Mouse (Mus musculus) kidney, adult 18-20 months (tissue): ENCODE results near the gene Snx22.
A peak's percentile ranks its signal among the peaks of the same experiment; 100 is the strongest.

Experiments
- DNase-seq: peaks from one replicate; pipeline ENCODE4 v3.0.0; 2021

Snx22 gene

DNA sequence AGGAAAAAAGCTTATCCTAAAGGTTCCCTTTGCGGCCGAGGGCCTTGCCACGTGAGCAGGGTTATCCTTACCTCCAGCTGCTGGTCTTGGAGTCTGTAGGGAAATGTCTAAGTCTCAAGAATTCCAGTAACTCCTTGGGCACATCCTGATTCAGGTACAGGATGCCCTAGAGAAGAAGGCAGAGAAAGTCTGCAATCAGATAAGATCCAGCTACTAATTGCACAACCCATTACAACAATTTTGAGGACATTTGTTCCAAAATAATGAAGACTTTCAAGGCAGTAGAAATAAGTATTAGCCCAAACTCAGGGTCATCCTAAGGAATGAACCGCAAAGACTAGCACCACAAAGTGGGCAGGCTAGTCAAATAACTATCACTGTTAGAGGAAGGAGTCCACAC lies 1.5 kb downstream of the Snx22 start:
- DNase-seq: no peak

DNA sequence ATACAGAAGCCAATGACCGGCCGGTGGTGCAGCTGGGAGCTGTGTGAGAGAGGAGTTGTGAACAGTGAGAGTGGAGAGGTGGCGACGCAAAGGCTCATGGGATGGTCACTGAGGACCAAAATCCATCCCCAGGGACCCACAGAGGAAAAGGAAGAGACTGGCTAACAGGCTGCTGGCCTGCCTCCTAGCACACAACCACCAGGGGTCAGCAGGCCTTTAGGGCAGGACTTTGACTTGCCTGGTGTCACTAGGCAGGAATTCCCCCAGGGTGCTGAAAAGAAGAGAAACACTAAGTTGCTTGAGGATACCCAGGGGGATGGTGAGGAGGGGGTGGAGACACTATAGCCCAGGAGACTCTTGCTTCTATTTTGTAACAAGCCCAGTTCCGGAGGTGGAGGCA lies 2.0 kb downstream of the Snx22 start:
- peak; percentile 50 for DNase-seq

GRCm38 (mm10) chr9:66066791-66067190 lies 2.7 kb downstream of the Snx22 start:
- DNase-seq: no peak

DNA sequence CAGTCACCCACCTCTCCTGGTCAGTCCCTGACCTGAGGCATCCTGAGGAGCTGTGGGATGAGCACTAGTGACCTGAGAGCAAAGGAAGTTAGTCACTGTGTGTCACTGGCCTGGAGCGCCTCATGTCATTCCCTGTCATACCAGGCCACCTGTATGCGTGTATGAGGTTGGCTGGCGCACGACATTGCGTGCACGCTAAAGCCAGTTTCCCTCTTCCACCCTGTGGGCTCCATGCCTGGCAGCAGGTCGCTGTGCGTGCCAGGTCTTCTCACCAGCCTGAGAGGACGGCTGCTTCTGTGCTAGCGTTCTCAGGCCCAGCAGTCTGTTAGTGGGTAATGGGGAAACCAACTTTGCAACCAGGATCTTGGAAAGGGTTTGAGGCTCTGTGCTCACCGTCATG lies 5.2 kb downstream of the Snx22 start:
- DNase-seq: no peak

DNA sequence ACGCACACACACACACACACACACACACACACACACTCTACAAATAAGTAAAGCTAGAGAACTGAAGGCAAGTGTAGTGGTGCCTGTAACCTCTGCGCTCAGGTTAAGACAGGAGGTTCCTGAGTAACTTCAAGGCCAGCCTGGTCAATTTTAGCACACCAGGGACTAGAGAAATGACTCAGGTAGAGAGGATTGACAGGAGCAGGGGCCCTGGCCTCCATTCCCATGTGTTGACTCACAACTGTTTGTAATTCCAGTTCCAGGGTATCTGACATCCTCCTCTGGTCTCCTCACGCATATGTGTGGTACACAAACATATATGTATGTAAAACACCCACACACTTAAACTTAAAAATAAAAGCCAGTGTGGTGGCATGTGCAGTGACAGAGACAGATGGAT lies 6.1 kb downstream of the Snx22 start:
- no peak for DNase-seq

DNA sequence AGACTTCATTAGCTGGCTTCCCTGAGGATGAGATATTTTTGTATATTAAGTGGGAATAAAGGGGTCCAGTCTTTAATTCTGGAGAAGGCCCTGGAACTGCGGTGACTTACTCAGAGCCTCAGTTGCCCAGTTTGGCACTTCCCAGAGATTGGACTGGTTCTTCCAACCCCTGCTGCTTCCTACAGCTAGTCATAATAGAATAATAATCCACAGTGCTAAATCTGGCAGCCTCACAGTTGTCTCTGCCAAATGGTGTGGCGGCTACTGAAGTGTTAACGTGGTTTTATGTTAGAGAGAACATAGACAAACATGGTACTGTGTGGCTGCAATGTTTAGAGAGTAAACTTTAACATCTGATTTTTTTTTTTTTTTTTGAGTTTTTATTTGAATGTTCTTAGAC lies 7.9 kb downstream of the Snx22 start:
- DNase-seq: no peak

DNA sequence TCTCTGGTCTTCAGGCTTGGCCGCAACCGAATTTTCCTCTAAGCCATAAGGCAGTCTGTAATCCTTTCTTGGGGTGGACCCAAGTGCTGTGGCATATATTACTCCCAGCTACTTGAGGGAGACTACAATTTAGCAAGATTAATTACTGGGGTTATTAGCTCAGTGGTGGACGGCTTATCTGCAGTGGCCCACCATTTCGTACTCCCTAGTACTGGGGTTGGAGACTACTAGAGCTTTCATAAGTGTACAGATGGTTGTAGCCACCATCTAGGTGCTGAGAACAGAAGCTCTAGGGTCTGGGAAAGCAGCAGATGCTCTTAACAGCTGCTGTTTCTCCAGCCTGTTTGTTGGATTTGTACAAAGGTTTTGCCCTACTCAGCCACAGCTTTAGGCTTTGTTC lies 8.5 kb downstream of the Snx22 start:
- no peak for DNase-seq

- DNase-seq: no peak
Observed at GRCm38 (mm10) chr9:66060308-66060647, 9.2 kb downstream of the Snx22 start.

GRCm38 (mm10) chr9:66059583-66060307 lies 9.8 kb downstream of the Snx22 start, which contains the start of gene Ppib:
TSS of gene Ppib (plus strand) at chr9:66060222.
- peak; percentile 98 for DNase-seq

- DNase-seq: no peak
Observed at GRCm38 (mm10) chr9:66053620-66054019, 15.9 kb downstream of the Snx22 start.

- no peak for DNase-seq
Observed at GRCm38 (mm10) chr9:66052731-66053130, 16.8 kb downstream of the Snx22 start.

- no peak for DNase-seq
Observed at GRCm38 (mm10) chr9:66051493-66051892, 18.0 kb downstream of the Snx22 start.

DNA sequence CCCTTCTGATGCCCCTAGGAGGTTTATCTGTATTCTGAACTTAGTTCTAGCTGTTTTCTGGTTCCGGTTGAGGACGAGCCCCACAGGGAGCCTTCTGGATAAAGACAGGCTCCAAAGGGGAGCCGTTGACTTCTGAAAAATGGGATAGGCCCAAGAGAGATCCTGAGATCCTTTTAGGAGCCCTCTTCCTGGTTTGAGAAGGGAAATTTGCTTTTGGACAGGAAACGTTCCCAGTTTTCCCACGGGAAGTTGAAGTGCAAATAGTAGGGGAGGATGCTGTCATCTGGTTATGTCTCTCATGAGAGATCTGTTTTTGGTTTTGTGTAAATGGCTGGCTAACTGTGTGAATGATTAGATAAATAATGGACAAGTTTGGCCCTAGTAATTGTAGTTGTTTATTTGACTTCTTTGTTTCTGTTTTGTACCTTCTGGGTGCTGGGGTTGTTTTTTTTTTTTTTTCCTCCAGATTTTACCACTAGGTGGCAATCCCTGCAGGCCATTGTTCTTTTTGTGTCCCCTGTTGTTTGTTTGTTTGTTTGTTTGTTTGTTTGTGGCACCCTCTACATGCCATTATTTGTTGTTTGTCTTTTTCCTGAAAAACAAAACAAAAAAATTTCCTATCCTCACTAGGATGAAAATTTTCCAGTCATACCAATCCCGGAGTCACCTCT lies 19.5 kb downstream of the Snx22 start:
- DNase-seq: no peak

DNA sequence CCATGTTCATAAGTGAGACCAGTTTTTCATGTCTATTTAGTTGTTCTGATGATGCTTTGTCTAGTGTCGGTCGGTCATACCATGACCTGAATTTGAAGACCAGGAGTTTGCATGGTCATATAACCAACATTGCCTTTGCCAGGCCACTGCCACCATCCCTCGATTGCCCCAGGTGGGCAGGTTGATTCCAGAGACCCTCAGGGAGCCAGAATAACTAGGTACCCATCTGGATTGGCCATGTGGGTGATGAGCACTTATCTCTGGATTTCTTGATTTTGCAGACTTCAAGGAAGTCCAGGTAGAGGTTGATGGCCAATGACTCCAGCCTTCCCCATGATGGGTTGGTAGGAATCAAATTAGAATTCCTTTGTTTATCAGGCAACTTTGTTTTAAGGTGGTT lies 26.3 kb downstream of the Snx22 start:
- DNase-seq: no peak

DNA sequence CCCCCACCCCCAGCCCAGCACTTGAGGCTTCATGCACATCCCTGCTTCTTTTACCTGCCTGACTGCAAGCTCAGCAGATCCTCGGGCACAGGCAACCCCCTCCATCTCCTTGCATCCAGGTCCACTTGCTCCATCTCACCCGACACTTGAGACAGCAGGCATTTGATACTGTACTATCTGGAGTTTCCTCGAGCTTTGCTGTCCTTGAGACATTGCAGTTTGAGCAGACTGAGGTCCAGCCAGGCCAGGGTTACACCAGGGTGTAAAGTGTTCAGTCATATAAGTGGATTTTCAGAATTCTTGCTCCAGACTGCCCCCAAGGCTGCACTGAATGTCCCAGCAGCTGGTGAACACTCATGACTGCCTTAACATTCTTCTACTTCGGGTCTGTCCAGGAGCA lies 27.2 kb downstream of the Snx22 start:
- DNase-seq: no peak

DNA sequence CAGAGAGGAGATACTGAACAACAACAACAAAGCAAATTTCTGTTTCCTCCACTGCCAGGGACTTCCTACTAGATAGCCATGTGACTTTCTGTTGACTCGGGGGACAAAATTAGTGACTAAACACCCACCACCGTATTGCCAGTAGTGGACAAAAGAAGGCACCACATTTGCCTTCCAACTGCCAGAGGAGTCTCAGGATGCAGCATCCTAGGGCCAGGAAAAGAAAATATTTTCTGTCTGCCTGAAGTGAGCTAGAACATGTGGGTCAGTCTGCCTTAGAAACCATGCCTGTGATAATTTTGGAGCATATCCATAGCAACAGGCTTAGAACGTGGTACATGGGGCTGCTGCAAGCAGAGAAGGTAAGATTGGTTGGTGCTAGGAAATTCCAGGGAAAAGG lies 28.7 kb downstream of the Snx22 start:
- no peak for DNase-seq

- no peak for DNase-seq
Observed at GRCm38 (mm10) chr9:66039290-66039689, 30.2 kb downstream of the Snx22 start.

DNA sequence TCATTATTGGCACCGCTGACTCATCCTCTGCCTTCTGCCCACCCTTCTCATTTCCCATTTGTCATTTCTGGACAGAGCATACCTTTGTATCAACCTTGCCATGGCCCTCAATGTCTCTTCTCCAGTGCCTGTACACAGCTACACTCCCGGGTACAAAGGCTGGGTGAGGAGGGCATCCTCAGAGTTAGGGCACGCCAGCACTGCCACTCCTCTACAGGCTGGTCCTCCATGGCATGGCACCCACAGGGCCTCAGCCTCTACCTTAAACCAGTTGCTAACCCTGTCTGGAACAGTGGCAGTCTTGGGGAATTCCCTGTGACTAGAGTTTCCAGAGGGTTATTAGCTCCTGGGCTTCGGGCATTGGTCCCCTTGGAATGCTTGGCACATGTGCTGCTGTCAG lies 30.9 kb downstream of the Snx22 start:
- no peak for DNase-seq

- DNase-seq: no peak
Observed at GRCm38 (mm10) chr9:66038082-66038481, 31.4 kb downstream of the Snx22 start.

DNA sequence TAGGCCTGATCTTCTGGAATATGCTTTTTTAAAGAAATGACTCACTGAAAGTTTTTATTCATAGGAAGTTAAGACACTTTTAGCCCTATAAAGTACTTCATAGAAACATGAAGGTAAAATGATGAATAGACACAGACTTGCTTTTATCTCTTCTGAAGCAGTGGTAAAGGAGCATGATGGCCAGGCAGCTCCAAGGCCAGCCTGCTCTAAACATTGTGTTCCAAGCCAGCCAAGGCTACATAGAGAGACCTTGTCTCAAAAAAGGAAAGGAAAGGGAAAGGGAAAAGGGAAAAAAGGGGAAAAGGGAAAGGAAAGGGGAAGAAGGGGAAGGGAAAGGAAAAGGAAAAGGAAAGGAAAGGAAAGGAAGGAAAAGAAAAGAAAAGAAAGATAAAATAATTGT lies 48.9 kb downstream of the Snx22 start:
- no peak for DNase-seq
